Mouse (Mus musculus): ENCODE measurements around the gene S100a14. TPM values are rescaled to one million over a fixed set of nuclear protein-coding genes. Genes with fewer than 3 reads are reported as not detected.

S100a14 gene
- polyA plus RNA-seq, 1 experiment from 2014 or later: not detected

- Histone ChIP-seq H3K27me3 (replicated peaks) (no peaks in the 10 kb centered on the region), H3K4me2 (replicated peaks) (no peak overlapping the region), H3K27ac (no peak overlapping the region), H3K4me1 (no peaks in the 10 kb centered on the region), H3K36me3 (no peaks in the 10 kb centered on the region), H3K9ac (no peak overlapping the region), H3K9me3 (no peaks in the 10 kb centered on the region), H3K4me3 (no peak overlapping the region)
- WGBS: 83% methylated on average over 3 of the region's 3 CpGs
- no peak for ATAC-seq (ENCODE audit: low FRiP score, low read depth)
Observed at GRCm38 (mm10) chr3:90575320-90575719, 48.7 kb downstream of the S100a14 start.

GRCm38 (mm10) chr3:90576351-90577001, 49.8 kb downstream of the S100a14 start:
- 81% methylated on average over 10 of the region's 10 CpGs for WGBS
- Histone ChIP-seq H3K4me2 (replicated peaks) (no peak overlapping the region), H3K36me3 (no peaks in the 10 kb centered on the region)

More at GRCm38 (mm10) chr3:90576351-90577001, 49.8 kb downstream of the S100a14 start:
- no peak overlapping the region for H3K27ac ChIP-seq
- H3K9me3 ChIP-seq: no peaks in the 10 kb centered on the region
- no peaks in the 10 kb centered on the region for H3K4me1 ChIP-seq
- H3K4me3 ChIP-seq: no peak overlapping the region
- H3K27me3 ChIP-seq (replicated peaks): no peaks in the 10 kb centered on the region
- H3K9ac ChIP-seq: no peak overlapping the region
- no peak for ATAC-seq (ENCODE audit: low FRiP score, low read depth)

Other genes with a start within 250 kb of the S100a14 start
- 12.8 and 15.9 TPM in 2 replicates for gene Gatad2b, start 233.7 kb upstream of the S100a14 start, polyA plus RNA-seq (2016; fragmentation: Nextera tagmentation; extraction: Ambion mirVana)
- gene Slc27a3, start 136.9 kb upstream of the S100a14 start, polyA plus RNA-seq (2016; fragmentation: Nextera tagmentation; extraction: Ambion mirVana): 19.7 and 22.7 TPM in 2 replicates
- gene Ints3, start 93.2 kb upstream of the S100a14 start, polyA plus RNA-seq (2016; fragmentation: Nextera tagmentation; extraction: Ambion mirVana): 38.1 and 40.5 TPM in 2 replicates
- gene Npr1, start 61.0 kb upstream of the S100a14 start, polyA plus RNA-seq (2016; fragmentation: Nextera tagmentation; extraction: Ambion mirVana): 3.3 and 3.5 TPM in 2 replicates
- 322 and 326 TPM in 2 replicates for gene Ilf2, start 50.7 kb upstream of the S100a14 start, polyA plus RNA-seq (2016; fragmentation: Nextera tagmentation; extraction: Ambion mirVana)
- 81.7 and 87.0 TPM in 2 replicates for gene Snapin, start 35.8 kb upstream of the S100a14 start, polyA plus RNA-seq (2016; fragmentation: Nextera tagmentation; extraction: Ambion mirVana)
- gene Chtop, start 17.4 kb upstream of the S100a14 start, polyA plus RNA-seq (2016; fragmentation: Nextera tagmentation; extraction: Ambion mirVana): 211 and 215 TPM in 2 replicates
- 5.0 and 7.2 TPM in 2 replicates for gene S100a1, start 12.5 kb upstream of the S100a14 start, polyA plus RNA-seq (2016; fragmentation: Nextera tagmentation; extraction: Ambion mirVana)
- gene S100a13, start 12.4 kb upstream of the S100a14 start, polyA plus RNA-seq (2016; fragmentation: Nextera tagmentation; extraction: Ambion mirVana): 10.6 and 12.3 TPM in 2 replicates
- gene S100a16, start 10.4 kb downstream of the S100a14 start, polyA plus RNA-seq (2016; fragmentation: Nextera tagmentation; extraction: Ambion mirVana): 33.3 and 38.3 TPM in 2 replicates
- gene S100a3, start 33.7 kb downstream of the S100a14 start, polyA plus RNA-seq (2016; fragmentation: Nextera tagmentation; extraction: Ambion mirVana): not detected in 2 replicates
- gene S100a2, start 63.4 kb downstream of the S100a14 start, polyA plus RNA-seq (2016; fragmentation: Nextera tagmentation; extraction: Ambion mirVana): not detected in 2 replicates
- not detected in 2 replicates for gene Gm42674, start 75.0 kb downstream of the S100a14 start, polyA plus RNA-seq (2016; fragmentation: Nextera tagmentation; extraction: Ambion mirVana)
- 0.46 and 1.0 TPM in 2 replicates for gene S100a4, start 76.9 kb downstream of the S100a14 start, polyA plus RNA-seq (2016; fragmentation: Nextera tagmentation; extraction: Ambion mirVana)
- gene S100a5, start 81.7 kb downstream of the S100a14 start, polyA plus RNA-seq (2016; fragmentation: Nextera tagmentation; extraction: Ambion mirVana): not detected in 2 replicates
- 14.6 and 16.8 TPM in 2 replicates for gene S100a6, start 86.0 kb downstream of the S100a14 start, polyA plus RNA-seq (2016; fragmentation: Nextera tagmentation; extraction: Ambion mirVana)
- gene S100a7a, start 127.2 kb downstream of the S100a14 start, polyA plus RNA-seq (2016; fragmentation: Nextera tagmentation; extraction: Ambion mirVana): not detected in 2 replicates
- 15.8 and 23.7 TPM in 2 replicates for gene S100a8, start 142.1 kb downstream of the S100a14 start, polyA plus RNA-seq (2016; fragmentation: Nextera tagmentation; extraction: Ambion mirVana)
- 6.9 and 12.0 TPM in 2 replicates for gene S100a9, start 168.9 kb downstream of the S100a14 start, polyA plus RNA-seq (2016; fragmentation: Nextera tagmentation; extraction: Ambion mirVana)
- not detected in 2 replicates for gene Pglyrp4, start 200.1 kb downstream of the S100a14 start, polyA plus RNA-seq (2016; fragmentation: Nextera tagmentation; extraction: Ambion mirVana)